Mouse (Mus musculus) urinary bladder, postnatal 14 days (tissue): ENCODE results near the gene Gm20683.

ENCODE experiments used
- DNase-seq: peaks from one replicate; pipeline ENCODE4 v3.0.0; 2021; ENCODE audit warnings: low spot score

Gene Gm20683

DNA sequence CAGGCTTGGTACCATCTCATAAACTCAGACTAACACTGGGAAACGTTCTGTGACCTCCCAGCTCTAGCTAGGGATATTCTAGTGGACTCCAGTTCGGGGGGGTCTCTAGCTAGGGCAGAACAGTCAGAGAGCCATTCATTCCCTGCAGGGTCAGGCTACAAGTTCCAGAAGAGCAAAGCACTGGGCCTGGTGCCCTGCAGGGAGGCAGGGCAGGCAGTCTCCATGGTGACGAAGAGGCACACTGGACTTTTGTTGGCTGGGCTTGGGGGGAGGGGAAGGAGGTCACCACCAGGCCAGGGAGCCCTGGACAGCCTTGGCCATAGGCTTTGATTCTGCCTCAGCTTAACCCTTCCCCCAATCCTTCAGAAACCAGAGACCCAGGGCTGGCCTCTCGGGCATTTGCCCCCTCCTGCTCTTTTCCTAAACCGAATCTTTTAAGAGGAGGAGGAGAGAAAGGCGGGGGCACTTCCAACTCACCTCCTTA lies 45.9 kb downstream of the Gm20683 start, which contains the start of gene AC134908.4:
Gene AC134908.4, minus strand, starts transcription at position 51 of the 484 bp plus-strand sequence.
- no peak for DNase-seq

DNA sequence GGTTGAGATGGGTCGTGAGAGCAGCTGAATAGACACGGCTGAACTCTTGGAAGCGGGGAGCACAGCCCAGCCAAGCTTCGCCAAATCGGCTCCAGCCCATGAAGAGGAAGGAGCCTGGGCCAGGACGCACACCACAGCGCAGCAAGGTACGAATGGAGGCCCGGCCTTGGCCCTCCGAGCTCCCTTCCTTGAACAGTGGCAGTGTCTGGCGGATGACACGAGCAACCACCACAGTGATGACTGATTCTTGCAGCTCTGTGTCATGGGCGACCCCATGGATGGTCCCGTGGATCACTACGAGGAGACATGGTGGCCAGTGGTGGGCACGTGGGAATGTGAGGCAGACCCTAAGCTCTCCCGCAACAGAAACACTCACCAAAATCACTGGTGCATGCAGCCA lies 46.6 kb downstream of the Gm20683 start:
- DNase-seq: no peak

DNA sequence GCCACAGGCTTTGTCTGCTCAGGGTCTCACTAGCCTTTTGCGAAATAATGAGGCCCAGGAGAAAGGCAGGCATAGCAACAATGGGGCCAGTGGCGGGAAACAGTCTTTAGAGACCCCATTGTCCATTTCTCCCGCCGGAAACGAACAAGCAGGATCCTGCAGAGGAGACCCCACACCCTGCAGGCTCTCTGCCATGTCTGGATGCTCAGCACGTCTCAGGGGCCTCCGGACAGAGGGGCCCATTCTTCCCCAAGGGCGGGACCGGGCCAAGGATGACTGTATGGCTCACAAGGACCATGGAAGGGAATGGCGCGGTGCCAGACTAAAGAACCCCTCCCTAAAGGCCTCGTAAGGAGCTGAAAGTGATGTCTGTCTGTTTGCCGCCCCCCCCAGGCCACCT lies 47.4 kb downstream of the Gm20683 start:
- no peak for DNase-seq

DNA sequence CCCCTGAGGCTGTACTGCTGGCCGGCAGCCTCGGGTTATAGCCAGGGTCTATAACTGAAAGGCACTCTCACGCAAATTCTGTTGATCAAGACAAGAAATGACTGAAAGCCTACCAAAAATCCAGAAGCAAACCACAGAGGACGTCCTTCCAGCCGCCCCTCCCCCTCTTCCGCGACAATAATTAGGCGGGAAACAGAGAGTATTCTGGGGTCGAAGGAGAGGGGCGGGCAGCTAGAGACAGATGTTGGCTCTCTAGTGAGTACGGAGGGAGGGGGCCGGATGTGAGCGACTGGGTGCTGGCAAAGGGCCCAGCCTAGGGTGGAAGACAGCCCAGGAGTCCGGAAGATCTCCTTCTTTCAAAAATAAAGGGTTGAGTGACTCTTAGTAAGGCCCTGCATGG lies 48.9 kb downstream of the Gm20683 start, which contains the start of gene Fam173a:
Gene Fam173a, minus strand, starts transcription at position 287 of the 400 bp plus-strand sequence.
- DNase-seq: peak; percentile 73

DNA sequence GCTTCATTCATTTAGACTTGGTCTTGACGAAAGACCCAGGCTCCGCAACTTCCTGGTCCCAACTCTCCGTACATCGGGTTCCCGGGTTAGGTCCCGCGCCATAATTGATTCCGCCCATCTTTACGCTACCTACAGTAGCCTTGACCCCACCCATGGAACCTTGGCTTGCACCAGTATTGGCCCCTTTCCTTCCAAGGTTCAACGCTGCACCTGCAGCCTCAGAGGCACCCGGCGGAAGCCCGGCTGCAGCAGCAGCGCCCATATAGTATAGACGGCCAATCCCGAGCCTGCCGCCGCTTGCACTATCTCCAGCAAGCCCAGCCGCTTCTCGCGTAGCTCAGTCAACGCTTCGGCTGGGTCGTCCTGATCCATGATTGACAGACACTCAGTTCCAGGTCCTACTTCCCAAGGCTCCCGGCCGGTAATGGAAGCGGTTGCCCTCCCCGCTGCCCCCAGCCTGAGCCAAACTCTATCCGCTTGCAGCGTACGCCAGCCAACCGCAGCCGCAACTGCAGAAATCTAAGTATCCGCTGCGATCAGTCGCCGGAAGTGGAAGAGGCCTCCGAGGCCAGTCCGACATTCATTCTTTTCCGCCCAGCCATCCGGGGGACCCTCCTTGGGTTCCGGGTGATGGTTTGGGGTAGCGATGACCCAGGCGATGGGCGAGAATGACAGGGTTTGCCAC lies 49.6 kb downstream of the Gm20683 start:
- peak; percentile 83 for DNase-seq

DNA sequence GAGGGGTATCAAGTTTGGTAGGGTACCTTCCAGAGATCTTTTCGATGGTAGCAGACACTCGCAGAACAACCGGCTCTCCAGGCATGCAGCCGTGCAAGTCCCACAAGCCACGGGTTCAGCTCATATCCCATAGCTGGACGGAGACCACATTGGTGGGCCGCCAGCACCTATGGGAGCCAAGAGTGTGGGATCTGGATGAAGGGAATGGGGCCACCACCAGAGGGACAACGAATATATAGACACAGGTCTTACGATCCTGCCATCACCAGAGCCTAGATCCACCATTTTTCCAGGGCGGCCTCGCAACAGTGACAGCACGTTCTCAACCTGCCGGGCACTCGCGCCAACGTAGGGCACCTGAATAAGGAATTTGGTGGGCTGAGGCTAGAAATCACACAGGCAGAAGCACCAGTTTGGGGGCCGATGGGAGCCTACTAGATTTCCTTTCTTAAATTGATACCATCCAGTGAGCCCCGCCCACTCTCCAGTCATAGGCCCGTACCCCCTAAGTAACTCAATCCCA lies 50.2 kb downstream of the Gm20683 start:
- DNase-seq: no peak

DNA sequence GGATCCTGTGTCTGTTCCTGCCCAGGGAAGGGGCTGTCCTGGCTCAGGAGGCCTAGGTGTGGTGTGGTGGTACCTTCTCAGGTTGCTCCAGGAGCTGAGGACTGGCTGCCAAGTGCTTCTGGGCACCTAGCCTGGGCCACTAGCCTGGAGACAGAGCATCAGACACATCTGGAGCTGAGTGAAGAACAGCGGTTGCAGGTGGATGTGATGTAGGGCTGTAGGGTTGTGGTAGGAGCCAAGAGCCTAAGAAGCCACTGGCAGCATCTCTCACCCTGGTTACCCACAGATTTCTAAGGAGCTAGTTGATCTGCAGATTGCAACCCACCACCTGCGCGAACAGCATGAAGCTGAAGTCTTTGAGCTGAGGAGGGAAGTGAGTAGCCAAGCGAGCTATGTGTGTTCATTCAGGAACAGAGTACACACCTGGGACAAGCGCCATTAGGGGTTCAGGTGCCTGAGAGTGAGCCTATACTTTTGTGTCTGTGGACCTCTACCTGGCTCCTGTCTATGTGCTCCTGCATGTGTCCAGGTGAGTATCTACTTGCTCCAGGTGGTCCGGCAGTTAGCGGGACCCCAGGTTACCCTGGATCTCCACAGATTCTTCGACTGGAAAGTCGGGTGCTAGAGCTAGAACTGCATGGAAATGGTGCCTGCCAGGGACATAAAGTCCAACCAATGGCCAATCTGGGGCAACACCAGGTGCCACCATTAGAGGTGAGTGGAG lies 54.6 kb downstream of the Gm20683 start:
- no peak for DNase-seq

DNA sequence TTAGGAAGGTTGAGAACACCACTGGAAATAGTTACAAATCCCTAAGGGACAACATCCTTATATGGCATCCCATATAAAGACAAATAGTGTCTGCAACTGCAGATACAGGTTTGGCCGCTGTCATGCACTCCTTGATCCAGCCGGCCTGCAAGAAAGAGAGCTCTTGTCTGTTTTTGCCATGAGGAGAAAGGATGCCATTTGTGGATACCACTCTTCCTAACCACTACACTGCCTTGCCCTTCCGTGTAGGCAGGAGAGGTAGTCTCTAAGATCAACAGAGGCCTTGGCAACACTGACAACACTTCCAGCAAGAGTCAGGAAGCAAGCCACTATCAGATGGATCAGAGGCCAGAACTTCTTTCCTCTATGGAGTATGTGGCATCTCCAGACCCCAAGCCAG lies 55.3 kb downstream of the Gm20683 start, which contains the start of gene Ccdc78:
Gene Ccdc78, plus strand, starts transcription at position 301 of the 400 bp plus-strand sequence.
- DNase-seq: no peak

DNA sequence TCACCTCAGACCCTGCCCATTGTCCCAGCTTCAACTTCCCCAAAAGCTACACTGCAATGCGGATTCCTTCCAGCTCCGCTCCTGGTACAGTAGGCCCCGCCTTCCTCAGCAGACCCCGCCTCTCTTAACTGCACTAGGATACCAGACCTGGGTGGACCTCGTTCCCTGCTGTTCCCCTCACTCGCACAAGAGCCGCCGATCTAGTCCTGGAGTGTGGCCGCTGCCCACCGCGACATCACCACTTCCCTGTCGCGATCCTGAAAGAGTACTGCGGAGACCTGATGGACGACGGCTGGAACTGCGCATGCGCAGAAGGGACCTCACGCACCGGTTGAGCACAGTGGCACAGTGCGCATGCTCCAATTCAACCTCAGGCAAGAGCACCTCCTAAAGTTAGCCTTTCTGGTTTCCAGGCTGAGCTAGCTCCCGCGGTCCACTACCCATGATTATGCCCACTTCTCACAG lies 56.2 kb downstream of the Gm20683 start, which contains the start of gene Haghl:
Gene Haghl, minus strand, starts transcription at position 393 of the 465 bp plus-strand sequence.
- peak; percentile 97 for DNase-seq
